Mouse (Mus musculus): ENCODE data around the gene E2f6.

Gene E2f6

DNA sequence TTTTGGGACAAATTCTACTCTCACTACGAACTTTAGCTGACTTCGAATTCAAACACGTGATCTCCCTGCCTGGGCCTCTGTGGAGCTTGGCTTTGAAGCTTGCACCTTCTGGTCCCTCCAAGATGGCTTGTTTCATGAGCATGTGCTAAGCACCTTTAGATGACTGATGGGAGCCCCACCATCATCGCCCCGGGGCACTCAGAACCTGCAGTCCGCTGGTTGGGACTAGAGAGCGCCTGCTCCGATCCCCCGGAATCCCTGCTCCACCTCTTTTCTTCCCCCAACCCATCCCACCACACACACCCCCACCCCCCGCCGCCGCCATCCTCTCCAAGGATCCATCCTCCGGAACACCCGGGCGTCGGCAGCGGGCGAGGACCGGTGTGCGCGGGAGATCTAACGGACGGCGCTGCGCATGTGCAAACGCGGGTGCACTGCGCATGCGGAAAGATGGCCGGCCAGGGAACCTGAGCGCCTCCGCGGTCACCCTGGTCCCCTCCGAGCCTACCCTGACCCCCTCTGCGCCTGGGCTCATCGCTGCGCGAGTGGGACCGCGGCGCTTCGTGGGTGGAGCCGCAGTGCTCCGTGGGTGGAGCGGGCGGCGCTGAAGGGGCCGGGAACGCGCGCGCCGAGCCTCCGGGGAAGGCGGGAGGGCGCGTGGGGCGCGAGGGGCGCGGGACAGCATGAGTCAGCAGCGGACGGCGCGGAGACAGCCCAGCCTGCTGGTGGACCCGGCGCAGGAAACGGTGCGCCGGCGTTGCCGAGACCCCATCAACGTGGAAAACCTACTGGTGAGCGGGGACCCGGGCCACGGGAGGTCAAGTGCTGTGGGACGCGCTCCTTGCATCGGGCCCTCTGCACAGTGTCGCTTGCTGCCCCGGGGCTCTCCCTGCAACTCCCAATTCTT is at the start of gene E2f6:
Gene E2f6 (plus strand): TSS at position 439 of the 907 bp plus-strand sequence.
- peak; percentile 86 for DNase-seq (ENCODE audit: low read depth)

DNA sequence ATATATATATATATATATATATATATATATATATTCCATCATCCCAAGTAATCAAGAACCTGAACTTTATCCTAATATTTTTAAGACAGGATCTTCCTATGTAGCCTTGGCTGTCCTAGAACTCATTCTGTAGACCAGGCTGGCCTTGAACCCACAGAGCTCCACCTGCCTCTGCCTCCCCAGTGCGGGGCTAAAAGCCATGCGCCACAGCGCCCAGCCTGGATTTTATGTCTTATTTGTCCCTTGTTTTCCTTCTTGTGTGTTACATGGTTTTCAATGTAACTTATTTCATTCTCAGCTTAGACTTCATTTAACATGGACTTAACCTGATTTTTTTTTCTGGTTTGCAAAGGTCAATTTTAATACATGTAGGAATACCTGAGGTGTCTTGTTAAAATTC is 49.3 kb upstream of the E2f6 start:
- DNase-seq (ENCODE audit: low read depth) = no peak

DNA sequence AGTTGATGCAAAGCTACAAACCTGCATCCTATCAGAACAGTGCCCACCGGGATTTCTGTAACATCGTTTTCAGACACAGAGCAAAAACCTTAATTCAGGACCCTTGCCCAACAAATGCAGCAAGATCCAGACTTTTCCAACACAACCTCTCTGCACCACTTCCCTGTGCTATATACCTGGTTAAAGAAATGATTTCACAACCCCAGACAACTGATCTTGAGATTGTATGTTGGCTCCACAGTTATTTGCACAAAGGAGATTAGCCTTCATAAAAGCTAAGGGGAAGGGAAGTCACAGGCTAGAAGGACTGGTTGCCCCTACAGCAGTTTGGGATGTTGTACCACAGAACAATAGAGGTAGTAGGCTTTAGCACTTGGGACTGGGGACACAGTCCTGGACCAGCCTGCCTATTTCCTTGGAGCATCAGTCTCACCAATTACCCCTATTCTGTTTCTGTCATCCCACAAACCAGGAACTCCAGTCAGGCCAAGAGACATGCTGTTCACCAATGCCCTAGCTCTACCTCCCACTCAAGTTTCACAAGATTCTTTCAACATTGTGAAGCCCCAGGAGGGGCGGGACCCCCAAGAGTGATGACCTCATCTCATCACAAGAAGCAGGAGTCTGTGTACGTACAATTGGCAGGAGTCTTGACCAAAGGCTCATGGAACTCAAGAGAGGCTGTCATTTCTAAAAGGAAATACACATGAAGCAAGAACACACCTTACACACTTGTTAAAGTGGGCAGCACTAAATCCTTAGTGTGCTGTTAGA is 46.9 kb upstream of the E2f6 start:
- DNase-seq (ENCODE audit: low read depth) = no peak

DNA sequence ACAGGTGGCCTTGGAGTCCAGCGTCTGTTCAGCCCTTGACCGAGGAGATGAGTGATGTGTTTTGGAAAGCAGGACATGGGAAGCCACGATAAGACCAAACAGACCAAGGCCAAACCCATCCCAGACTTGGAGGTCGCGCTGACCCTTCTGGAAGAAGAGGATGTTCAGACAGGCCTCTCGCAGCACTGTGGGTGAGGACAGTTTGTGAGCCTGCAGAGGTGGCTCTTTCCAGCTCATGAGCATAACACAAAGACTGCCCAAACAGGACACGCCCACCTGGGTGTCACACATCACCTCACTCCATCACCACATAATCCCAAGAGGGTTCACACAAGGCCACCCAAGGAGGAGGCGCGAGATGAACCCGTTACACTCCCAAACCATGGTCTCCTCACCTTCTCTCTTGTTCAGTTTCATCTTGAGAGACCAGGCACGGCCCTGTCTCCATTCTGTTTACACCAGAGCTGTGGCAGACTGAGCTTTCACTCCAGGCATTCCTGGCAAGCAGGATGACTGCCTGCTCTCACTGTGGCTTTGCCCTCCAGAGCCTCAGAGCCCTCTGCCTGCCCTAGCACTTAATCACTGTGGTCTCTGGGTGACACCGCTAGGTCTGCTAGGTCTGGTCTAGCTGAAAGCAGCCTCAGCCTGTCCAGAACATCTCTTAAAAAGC is 45.9 kb upstream of the E2f6 start:
- DNase-seq (ENCODE audit: low read depth) = no peak

DNA sequence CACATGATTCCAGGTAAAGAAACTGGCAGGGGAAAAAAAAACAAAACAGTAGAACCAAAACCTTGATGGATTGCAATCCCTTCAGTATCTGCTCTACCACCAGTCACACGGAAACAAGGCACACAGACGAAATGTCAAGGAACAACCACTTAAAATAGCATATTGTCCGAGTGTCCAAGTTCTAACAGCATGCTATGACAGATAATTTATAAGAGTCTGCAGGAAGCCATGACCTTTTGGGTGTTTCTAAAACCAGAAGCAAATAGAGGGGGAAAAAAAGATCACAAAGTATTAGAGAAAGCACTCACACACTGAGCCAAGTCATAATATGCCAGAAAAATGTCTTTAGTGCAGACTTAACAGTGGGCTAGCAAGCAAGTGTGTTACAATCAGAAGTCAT is 42.5 kb upstream of the E2f6 start:
- DNase-seq (ENCODE audit: low read depth) = no peak

DNA sequence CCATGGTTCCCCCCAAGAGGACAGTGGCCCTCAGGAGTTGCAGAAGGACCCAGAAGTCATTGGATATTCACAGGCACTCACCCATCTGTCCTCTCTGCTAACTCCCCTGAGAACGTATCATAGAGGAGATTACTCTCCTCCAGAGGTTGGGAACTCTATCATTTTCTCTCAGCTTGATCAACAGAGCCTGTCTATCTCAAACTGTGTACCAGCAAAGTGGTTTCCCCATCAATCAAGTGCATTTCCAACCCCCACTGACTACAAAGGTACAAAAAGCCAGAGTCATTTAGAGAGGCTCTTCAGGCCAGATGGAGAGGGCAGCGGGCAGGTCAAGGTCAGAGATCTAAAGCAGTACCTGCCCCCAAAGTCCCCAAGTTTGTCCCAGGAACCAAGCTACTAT is 42.1 kb upstream of the E2f6 start:
- no peak for DNase-seq (ENCODE audit: low read depth)

DNA sequence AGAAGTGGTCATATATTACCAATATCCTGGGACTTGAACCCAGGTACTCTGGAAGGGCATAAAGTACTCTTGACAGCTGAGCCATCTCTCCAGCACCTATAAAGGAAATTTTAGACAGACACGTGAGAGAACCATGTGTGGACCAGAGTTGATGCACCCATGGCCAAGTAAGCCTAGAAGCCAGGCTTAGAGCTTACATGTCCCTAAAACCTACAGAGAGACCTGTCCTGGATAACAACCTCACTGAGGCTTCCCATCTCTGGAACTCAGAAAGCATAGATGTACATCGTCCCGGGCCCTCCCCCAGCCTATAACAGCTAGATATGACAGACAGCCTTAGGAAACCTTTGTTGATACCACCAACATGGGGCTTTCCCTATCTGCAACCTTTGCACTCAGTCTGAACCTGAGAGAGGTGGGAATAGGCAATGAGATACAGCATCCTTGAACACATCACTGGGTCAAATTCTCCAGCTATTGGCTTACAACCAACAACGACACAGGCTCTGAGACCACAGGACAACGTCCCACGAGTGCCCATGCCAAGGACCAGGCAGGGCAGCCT is 41.1 kb upstream of the E2f6 start:
- DNase-seq (ENCODE audit: low read depth) = no peak

DNA sequence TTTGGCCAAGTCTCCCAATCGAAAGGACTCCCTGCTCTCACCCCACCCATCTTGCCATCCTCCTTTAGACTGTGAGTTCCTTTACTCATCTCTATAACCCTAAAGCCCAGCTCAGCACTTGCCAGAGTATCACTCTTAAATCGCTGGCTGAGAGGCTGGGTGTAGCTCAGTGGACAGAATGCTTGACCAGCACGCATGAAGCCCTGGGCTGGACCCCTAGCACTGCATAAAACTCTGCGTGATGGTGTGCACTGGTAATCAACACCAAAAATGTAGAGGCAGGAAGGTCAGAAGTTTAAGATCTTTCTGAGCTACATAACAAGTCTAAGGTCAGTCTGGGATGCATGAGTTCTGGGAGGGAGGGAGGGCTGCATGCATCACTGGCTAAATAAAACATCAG is 36.2 kb upstream of the E2f6 start:
- no peak for DNase-seq (ENCODE audit: low read depth)

DNA sequence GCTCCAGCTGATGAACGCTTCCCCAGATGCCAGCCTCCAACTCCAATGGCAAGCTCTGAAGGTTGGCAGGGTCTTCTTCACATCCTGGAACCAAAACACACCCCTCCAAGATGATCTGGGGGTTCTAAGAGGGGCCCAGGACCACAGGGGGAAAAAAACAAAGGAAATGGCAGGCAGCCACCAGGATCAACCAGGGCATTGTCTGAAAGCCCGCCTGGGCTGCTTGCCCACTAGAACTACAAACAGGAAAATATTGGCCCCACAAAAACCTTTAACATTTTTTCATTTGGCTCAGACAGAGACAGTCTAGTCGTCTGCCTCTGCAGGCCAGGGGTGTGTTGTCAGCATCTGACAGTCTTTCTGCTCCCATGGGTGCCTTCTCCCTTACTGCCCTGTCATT is 35.4 kb upstream of the E2f6 start:
- no peak for DNase-seq (ENCODE audit: low read depth)

DNA sequence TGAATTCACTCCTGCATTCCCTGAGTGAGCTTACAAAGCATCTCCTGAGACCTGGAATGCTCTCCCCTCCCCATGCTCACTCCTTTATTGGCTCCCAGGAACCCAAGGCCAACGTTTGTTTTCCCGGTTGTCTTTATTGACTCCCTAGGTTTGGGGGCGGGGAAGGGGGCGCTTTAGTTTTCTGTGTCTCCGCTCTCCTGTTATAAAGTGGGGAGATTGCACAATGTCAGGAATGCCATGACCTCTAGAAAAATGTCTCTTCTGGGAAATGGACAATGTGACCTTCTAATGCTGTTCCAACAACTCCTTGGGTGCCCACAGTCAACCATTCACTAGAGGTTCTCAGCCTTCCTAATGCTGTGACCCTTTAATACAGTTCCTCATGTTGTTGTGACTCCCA is 32.2 kb upstream of the E2f6 start:
- no peak for DNase-seq (ENCODE audit: low read depth)

DNA sequence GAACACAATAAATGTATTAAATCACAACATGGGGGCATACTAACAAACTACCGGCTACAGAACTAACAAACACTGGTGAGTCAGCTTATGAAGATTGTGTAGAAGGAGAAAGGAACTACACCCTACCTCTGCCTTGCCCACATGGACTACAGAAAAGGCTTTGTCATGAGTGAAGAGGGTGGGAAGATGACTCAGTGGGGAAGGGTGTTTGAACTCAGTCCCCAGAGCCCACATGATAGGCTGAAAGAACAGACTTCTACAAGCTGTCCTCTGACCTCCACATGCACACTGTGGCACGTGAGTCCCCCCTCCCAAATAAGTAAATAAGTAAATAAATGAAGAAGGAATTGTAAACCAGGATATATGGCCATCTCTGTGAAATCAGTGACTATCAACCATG is 31.6 kb upstream of the E2f6 start:
- no peak for DNase-seq (ENCODE audit: low read depth)

DNA sequence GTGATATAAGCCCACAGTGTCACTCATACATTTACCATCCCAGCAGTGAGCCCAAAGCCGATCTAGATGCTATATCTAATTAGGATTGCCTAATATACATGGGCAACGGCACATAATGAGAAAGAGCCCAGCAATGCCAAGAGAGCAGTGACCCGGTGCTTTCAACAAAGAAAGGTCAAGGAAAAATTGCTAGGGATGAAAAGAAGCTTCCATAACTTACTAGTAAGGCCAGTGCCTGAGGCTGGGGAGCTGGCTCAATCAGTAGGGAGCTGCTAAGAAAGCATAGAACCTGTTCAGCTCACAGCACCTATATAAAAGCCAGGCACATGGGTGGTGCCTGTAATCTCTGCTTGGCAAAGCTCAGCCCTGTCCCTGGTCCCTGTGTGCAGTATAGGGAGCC is 30.4 kb upstream of the E2f6 start:
- DNase-seq (ENCODE audit: low read depth) = no peak

DNA sequence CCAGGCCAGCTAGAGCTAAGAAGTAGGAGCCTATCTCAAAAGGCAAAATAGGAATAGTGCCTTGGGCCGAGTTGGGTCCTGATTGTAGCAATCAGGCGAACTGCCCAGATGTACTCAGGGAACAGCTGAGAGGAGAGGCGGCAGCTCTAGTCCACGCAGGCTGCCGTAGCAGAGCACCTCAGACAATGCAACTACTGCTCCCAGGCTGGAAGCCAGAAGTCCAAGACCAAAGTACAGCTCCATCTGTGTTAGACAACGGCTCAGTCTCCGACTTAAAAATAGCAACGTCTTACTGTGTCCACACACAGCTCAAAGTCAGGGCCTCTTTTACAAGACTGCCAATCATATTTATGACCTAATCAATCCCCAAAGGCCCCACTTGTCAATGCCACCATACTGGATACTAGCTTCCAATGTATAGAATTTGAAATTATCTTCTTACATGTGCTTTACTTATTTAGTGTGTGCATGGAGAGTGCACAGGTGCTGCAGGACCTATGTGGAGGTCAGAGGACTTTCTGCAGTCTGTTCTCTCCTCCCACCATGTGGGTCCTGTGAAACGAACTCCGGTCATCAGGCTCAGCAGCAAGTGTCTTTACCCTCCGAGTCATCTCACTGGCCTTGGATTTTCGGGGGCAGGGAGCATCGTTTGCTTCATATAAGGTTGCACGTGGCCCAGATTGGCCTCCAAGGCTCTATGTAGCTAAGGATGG is 29.6 kb upstream of the E2f6 start:
- DNase-seq (ENCODE audit: low read depth) = no peak

DNA sequence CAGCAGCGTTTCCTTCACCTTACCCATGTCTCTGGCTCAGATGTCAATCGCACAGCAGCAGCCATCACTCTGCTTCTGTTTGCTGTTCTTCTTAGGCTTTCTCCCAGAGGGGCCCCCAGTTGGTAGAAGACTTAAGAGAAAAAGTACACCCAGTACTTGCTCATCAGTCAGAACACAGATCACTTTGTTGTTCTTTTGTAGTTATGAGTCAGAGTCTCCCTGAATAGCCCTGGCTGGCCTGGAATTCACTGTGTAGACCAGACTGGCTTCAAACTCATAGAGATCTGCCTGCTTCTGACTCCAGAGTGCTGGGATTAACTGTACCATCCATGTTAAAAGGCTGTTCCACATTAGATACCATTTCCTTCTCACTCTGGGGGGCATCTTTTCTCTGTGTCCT is 22.2 kb upstream of the E2f6 start:
- no peak for DNase-seq (ENCODE audit: low read depth)

DNA sequence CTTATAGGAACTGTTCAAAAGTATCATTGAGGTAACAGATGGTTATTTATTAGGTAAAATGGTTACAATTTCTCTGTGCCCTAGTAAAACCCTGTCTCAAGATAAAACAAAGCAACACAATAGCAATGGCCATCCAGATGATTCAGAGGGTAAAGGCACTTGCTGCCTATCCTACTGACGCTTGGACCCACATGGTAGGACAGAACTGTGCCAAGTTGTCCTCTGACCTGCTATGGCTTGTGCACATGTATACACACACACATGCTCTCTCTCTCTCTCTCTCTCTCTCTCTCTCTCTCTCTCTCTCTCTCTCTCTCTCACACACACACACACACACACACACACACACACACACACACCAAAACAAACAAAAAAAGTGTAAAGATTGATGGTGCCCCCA is 21.6 kb upstream of the E2f6 start:
- no peak for DNase-seq (ENCODE audit: low read depth)

DNA sequence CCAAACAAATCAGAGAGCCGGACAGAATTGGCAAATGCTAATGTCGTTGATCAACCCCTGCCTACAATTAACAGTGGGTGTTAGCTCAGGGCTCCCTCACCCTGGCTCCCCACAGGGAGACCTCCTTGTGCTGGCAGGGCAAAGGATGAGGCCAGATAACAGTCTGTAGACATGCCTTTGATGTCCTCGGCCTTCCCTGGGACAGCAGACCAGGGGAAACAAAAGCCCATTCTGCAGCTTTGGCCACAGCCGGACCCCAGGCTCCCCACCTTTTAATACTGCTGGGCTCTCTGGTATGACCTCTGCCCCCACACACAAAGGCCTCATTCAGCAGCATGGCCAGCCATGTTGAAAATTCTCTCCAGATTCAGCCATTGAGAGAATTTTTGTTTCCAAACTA is 21.0 kb upstream of the E2f6 start:
- DNase-seq (ENCODE audit: low read depth) = no peak

DNA sequence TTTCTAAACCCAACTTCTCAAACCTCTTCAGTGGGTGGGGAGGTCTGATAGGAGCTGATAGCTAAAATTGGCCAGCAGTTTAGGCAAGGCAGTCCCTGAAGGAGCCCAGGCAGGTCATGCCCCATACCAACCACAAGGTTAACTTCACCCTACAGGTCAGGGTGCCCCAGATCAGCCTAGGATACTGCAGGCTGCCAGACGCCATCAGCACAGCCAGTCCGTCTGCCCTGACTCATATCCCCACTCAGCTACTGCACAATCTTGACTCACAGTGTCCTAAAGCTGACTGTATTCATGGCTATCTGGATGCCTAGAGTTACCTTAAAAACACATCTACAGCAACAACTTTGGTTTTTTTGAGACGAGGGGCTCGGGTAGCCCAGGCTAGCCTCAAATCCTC is 20.3 kb upstream of the E2f6 start:
- no peak for DNase-seq (ENCODE audit: low read depth)

DNA sequence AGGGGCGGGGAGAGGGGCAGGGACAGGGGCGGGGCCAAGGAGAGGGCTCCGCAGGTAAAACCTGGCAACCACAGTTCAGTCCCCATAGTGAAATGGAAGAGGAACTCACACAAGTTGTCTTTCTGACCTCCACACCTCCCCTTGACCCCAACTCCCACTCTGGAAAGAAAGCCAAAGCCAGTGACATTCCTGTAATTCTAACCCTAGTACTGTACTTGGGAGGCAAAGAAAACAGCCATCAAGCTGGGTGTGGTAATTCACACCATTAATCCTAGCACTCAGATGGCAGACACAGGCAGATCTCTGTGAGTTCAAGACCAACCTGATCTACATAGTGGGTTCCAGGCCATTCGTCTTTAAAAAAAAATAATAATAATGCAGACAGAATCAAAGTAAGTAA is 17.4 kb upstream of the E2f6 start:
- no peak for DNase-seq (ENCODE audit: low read depth)

DNA sequence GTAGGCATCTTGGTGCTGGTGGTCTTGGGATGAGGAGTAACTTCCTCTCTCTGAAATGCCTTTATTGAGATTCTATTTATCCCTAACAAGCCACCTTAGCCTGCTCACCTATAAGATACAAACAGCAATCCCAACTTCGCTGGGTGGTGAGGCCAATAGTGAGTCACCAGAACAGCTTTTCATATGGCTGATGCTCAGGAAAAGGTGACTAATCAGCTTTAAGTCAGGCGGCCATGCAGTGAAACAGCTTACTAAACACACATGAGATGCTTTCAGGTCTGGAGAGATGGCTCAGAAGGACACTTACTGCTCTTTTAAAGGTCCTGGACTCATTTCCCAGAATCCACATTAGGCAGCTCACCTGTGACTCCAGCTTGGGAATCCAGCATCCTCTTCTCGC is 15.0 kb upstream of the E2f6 start:
- DNase-seq (ENCODE audit: low read depth) = no peak

DNA sequence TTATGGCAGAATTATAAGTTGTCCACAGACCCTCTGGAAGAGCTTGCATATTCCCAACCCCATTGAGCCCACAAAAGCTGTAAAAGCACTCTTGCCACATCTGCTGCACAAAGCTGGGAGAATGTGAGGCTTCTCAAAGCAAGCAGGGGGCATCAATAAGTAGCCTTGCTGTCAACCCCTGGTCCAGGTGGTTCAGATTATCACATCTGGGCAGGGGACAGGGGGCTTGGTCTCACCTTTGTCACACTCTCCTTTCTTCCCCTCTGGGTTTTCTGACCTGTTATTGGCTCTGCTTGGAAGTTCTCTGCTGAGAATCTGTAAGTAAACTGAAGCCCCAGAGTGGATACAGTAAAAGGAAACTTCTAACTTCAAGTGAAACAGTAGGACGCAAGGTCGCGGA is 11.9 kb upstream of the E2f6 start:
- no peak for DNase-seq (ENCODE audit: low read depth)

DNA sequence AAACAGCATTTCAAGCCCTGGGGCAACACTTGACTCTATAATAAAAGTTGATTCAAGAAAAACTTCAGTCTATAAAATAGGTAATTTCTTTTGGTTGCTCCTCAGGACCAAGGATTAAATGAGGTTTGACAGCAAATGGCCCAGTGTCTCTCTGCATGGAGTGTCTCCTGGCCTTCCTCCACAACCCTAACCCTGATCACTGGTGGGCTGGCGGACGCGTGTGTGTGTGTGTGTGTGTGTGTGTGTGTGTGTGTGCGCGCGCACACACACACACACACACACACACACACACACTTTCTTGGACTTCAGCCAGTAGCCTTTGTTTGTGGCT is 10.9 kb upstream of the E2f6 start:
- DNase-seq (ENCODE audit: low read depth) = no peak

Data from induced T-regulatory cell, adult 2 months (primary cell).